Mouse (Mus musculus) hindbrain, embryonic 14.5 days (tissue): Measurements from ENCODE around the gene Fgfr2. TPM values are rescaled to one million over a fixed set of nuclear protein-coding genes. Genes with fewer than 3 reads are reported as not detected.

Experiments
- ATAC-seq: fragments of 200-750 bp; cut with Nextera tagmentation; 2 replicates; pipeline ENCODE4 v1.8.0; 2017; ENCODE audit warnings: moderate number of reproducible peaks, mild to moderate bottlenecking, moderate TSS enrichment, moderate library complexity; ENCODE audit not compliant: low FRiP score
- DNase-seq: peaks from one replicate; pipeline ENCODE4 v3.0.0-alpha.2; 2015; ENCODE audit warnings: low spot score
- H3K27ac ChIP-seq: fragments of 300-500 bp; sonication (generic); 2 replicates; pipeline ENCODE4 v1.5.1; 2014; ENCODE audit warnings: mild to moderate bottlenecking, moderate library complexity
- H3K27me3 ChIP-seq: fragments of 300-500 bp; sonication (generic); 2 replicates; pipeline ENCODE4 v1.6.1; 2014; ENCODE audit warnings: mild to moderate bottlenecking, low read length, mixed read lengths; ENCODE audit not compliant: control insufficient read depth, insufficient read depth
- H3K36me3 ChIP-seq: fragments of 300-500 bp; sonication (generic); replicated peaks from 2 replicates; pipeline ENCODE4 v1.6.1; 2014; ENCODE audit not compliant: control insufficient read depth, insufficient read depth
- H3K4me1 ChIP-seq: fragments of 300-500 bp; sonication (generic); replicated peaks from 2 replicates; pipeline ENCODE4 v1.6.1; 2014; ENCODE audit warnings: antibody characterized with exemption, low read length, mixed read lengths; ENCODE audit not compliant: control insufficient read depth, insufficient read depth
- H3K4me2 ChIP-seq: fragments of 300-500 bp; sonication (generic); replicated peaks from 2 replicates; pipeline ENCODE4 v1.6.1; 2014; ENCODE audit warnings: mild to moderate bottlenecking, moderate library complexity
- H3K4me3 ChIP-seq: fragments of 300-500 bp; sonication (generic); replicated peaks from 2 replicates; pipeline ENCODE4 v1.5.1; 2014; ENCODE audit warnings: mild to moderate bottlenecking, low read length
- H3K9ac ChIP-seq: fragments of 300-500 bp; sonication (generic); 2 replicates; pipeline ENCODE4 v1.6.1; 2014
- H3K9me3 ChIP-seq: fragments of 300-500 bp; sonication (generic); 2 replicates; pipeline ENCODE4 v1.6.1; 2016; ENCODE audit warnings: low read length; ENCODE audit not compliant: control insufficient read depth
- WGBS: fragments of 180-500 bp; shearing (Covaris S2); extraction: QIAGEN DNeasy Blood & Tissue Kit; methylation state at CpG from one replicate; pipeline ENCODE4 v1.1.7; 2014; 5-methylcytosine and 5-hydroxymethylcytosine counted together
- polyA plus RNA-seq: library from polyadenylated mRNA; unstranded; fragments of >200 nt; fragmentation: Nextera tagmentation; extraction: Ambion mirVana; gene quantifications from 2 replicates; pipeline ENCODE4 v1.2.1, GENCODE M21; 2014

Gene Fgfr2
- polyA plus RNA-seq, 1 experiment from 2014 or later, result 43.5 TPM

GRCm38 (mm10) chr7:130278738-130279705 lies 2844.1 kb downstream of the Fgfr2 start:
- no peaks in the 10 kb centered on the region for H3K27me3 ChIP-seq
- H3K4me2 ChIP-seq, result no peak overlapping the region
- no peak for ATAC-seq
- no peak overlapping the region for H3K27ac ChIP-seq
- DNase-seq, result no peak
- H3K36me3 ChIP-seq, result no peaks in the 10 kb centered on the region
- no peaks in the 10 kb centered on the region for H3K9me3 ChIP-seq
- H3K4me3 ChIP-seq, result no peak overlapping the region
- WGBS, result 57% methylated on average over 19 of the region's 19 CpGs
- H3K9ac ChIP-seq, result no peak overlapping the region; the same call in 1 of the 2 replicates
- H3K4me1 ChIP-seq, result peaks cover 7% of the 10 kb centered on the region

- Histone ChIP-seq H3K4me1 (peaks cover under 1% of the 10 kb centered on the region), H3K4me2 (no peak overlapping the region), H3K27me3 (no peaks in the 10 kb centered on the region), H3K36me3 (no peaks in the 10 kb centered on the region), H3K9ac (no peak overlapping the region), H3K9me3 (no peaks in the 10 kb centered on the region), H3K27ac (no peak overlapping the region), H3K4me3 (no peak overlapping the region)
- 33% methylated on average over 11 of the region's 11 CpGs for WGBS
- DNase-seq (no peak), ATAC-seq (no peak)
Measured at GRCm38 (mm10) chr7:130278000-130278737, 2845.0 kb downstream of the Fgfr2 start.

- Histone ChIP-seq H3K4me1 (peaks cover 4% of the 10 kb centered on the region; the same call in 1 of the 2 replicates), H3K27ac (no peak overlapping the region), H3K27me3 (no peaks in the 10 kb centered on the region), H3K9me3 (no peaks in the 10 kb centered on the region), H3K4me3 (no peak overlapping the region), H3K36me3 (no peaks in the 10 kb centered on the region), H3K4me2 (no peak overlapping the region), H3K9ac (no peak overlapping the region)
- no peak for ATAC-seq
- peak; percentile 76 for DNase-seq
- WGBS, result 13% methylated on average over 16 of the region's 16 CpGs
Measured at GRCm38 (mm10) chr7:130273265-130273664, 2849.9 kb downstream of the Fgfr2 start.

GRCm38 (mm10) chr7:130270807-130271206 lies 2852.3 kb downstream of the Fgfr2 start:
- no peak for DNase-seq
- H3K4me2 ChIP-seq, result no peak overlapping the region
- no peak overlapping the region for H3K27ac ChIP-seq
- no peak for ATAC-seq
- no peaks in the 10 kb centered on the region for H3K27me3 ChIP-seq
- H3K4me1 ChIP-seq, result peaks cover 4% of the 10 kb centered on the region; the same call in 1 of the 2 replicates
- no peaks in the 10 kb centered on the region for H3K36me3 ChIP-seq
- no peak overlapping the region for H3K9ac ChIP-seq
- no peaks in the 10 kb centered on the region for H3K9me3 ChIP-seq
- H3K4me3 ChIP-seq, result no peak overlapping the region
- 87% methylated on average over 5 of the region's 5 CpGs for WGBS

GRCm38 (mm10) chr7:130269124-130269867 lies 2853.9 kb downstream of the Fgfr2 start:
- peaks cover 10% of the 10 kb centered on the region for H3K4me1 ChIP-seq
- no peaks in the 10 kb centered on the region for H3K36me3 ChIP-seq
- 20% methylated on average over 16 of the region's 16 CpGs for WGBS
- ATAC-seq (no peak), DNase-seq (no peak)
- no peaks in the 10 kb centered on the region for H3K9me3 ChIP-seq
- H3K9ac ChIP-seq, result no peak overlapping the region
- no peak overlapping the region for H3K4me3 ChIP-seq
- H3K27me3 ChIP-seq, result no peaks in the 10 kb centered on the region
- H3K27ac ChIP-seq, result no peak overlapping the region
- H3K4me2 ChIP-seq, result no peak overlapping the region

GRCm38 (mm10) chr7:130267099-130267498 lies 2856.1 kb downstream of the Fgfr2 start:
- peaks cover 24% of the 10 kb centered on the region for H3K4me1 ChIP-seq

GRCm38 (mm10) chr7:130266166-130266490 lies 2857.0 kb downstream of the Fgfr2 start:
- WGBS, result 2% methylated on average over 22 of the region's 52 CpGs
- H3K9ac ChIP-seq, result peak overlapping the region; percentile 62
- DNase-seq, result peak; percentile 68
- H3K9me3 ChIP-seq, result no peaks in the 10 kb centered on the region
- no peaks in the 10 kb centered on the region for H3K36me3 ChIP-seq
- H3K4me2 ChIP-seq, result peak overlapping the region; percentile 83
- peak overlapping the region; percentile 59 for H3K4me3 ChIP-seq
- peaks cover 33% of the 10 kb centered on the region for H3K4me1 ChIP-seq
- H3K27me3 ChIP-seq, result no peaks in the 10 kb centered on the region
- peak; percentile 67 for ATAC-seq
- peak overlapping the region; percentile 51 for H3K27ac ChIP-seq

More at GRCm38 (mm10) chr7:130267099-130267498, 2856.1 kb downstream of the Fgfr2 start:
- 33% methylated on average over 5 of the region's 5 CpGs for WGBS
- H3K4me3 ChIP-seq, result no peak overlapping the region
- no peak for ATAC-seq
- no peak for DNase-seq
- H3K27me3 ChIP-seq, result no peaks in the 10 kb centered on the region
- no peak overlapping the region for H3K9ac ChIP-seq
- no peak overlapping the region; the same call in 1 of the 2 replicates for H3K4me2 ChIP-seq
- H3K9me3 ChIP-seq, result no peaks in the 10 kb centered on the region
- H3K27ac ChIP-seq, result no peak overlapping the region
- no peaks in the 10 kb centered on the region for H3K36me3 ChIP-seq

GRCm38 (mm10) chr7:130265319-130266165 lies 2857.6 kb downstream of the Fgfr2 start:
- Histone ChIP-seq H3K4me1 (peaks cover 39% of the 10 kb centered on the region), H3K9ac (peak overlapping the region; percentile 62), H3K27me3 (no peaks in the 10 kb centered on the region), H3K4me2 (peak overlapping the region; percentile 83), H3K36me3 (no peaks in the 10 kb centered on the region), H3K9me3 (no peaks in the 10 kb centered on the region), H3K27ac (peak overlapping the region; percentile 51), H3K4me3 (peak overlapping the region; percentile 59)
- WGBS, result under 1% methylated on average over 58 of the region's 58 CpGs
- peak; percentile 55 for DNase-seq
- peak; percentile 22; the same call in 1 of the 2 replicates for ATAC-seq
